Mouse (Mus musculus) myocyte (in vitro differentiated cells): ENCODE results near the gene Elp6.

Experiments used
- E2F4 ChIP-seq: IDR thresholded peaks from one replicate; pipeline ENCODE4 v1.6.1; 2011; ENCODE audit warnings: mild to moderate bottlenecking, control low read depth, moderate library complexity; ENCODE audit not compliant: insufficient read depth
- POLR2A ChIP-seq: IDR thresholded peaks from one replicate; pipeline ENCODE4 v1.6.1; 2011; ENCODE audit warnings: low read depth, mild to moderate bottlenecking, control low read depth, moderate library complexity; ENCODE audit not compliant: insufficient read length
- TCF12 ChIP-seq: IDR thresholded peaks from one replicate; pipeline ENCODE4 v1.6.1; 2011; ENCODE audit warnings: mild to moderate bottlenecking, control low read depth; ENCODE audit not compliant: poor library complexity, insufficient read depth, severe bottlenecking
- USF1 ChIP-seq: IDR thresholded peaks from one replicate; pipeline ENCODE4 v1.6.1; 2011; ENCODE audit warnings: low read depth, mild to moderate bottlenecking, control low read depth, moderate library complexity

GRCm38 (mm10) chr9:110264991-110265390 is 40.0 kb upstream of the Elp6 start:
- TF ChIP-seq E2F4 (no peak), USF1 (no peak), POLR2A (no peak), TCF12 (no peak)
